Mouse (Mus musculus): ENCODE measurements around the gene Isca1.
"Not testable (repeated sequence)": the region's sequence is repeated elsewhere in the genome, so short reads cannot be mapped to it uniquely, and the experiment has no call there.

Gene Isca1

GRCm38 (mm10) chr13:59769296-59770163 is at the start of gene Isca1:
TSS of gene Isca1 (minus strand) at chr13:59769810.
- DNase-seq (ENCODE audit: low spot score), result peak; percentile 97

- DNase-seq (ENCODE audit: low spot score), result no peak
Observed at GRCm38 (mm10) chr13:59817352-59817751, 47.7 kb upstream of the Isca1 start.

GRCm38 (mm10) chr13:59814109-59814591 is 44.5 kb upstream of the Isca1 start:
- DNase-seq (ENCODE audit: low spot score), result no peak

DNA sequence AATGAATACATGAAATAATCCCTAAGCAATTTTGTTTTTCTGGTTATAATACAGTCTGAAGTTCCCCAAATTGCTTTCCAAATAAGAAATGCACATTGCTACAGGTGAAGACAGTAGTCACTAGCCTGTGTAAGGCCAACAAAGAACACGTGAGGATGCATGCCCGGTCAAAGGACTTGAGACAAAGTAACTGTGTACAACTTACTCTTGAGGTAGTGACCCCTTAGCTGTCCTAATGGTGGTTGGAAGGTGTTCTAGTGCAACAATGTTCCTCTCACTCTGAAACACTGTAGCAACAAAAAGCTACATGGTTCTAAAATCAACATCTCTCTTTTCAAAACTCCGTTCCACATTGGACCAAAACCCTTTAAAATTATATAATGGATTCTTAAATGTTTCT is 42.0 kb upstream of the Isca1 start:
- DNase-seq (ENCODE audit: low spot score), result peak; percentile 53

DNA sequence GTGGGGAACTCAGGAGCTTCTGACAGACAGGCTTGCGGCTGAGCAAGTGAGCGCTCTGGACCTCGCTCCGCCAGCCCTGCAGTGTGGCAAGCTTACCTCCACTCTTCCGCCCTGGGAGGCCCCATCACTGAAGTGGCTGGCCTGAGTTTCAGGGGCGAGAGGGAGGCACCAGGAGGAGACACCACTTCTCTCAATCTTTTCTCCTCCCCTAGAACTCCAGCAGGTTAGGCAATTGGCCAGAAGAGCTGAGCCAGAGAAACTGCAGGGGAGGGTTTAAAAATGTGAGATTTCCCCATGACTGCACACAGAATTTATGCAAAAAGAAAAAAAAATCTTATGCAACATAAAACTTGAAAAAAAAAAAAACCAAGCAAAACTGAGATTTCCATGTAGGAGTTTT is 31.4 kb upstream of the Isca1 start:
- no peak for DNase-seq (ENCODE audit: low spot score)

GRCm38 (mm10) chr13:59800077-59800476 is 30.5 kb upstream of the Isca1 start:
- no peak for DNase-seq (ENCODE audit: low spot score)

GRCm38 (mm10) chr13:59798306-59798705 is 28.7 kb upstream of the Isca1 start:
- no peak for DNase-seq (ENCODE audit: low spot score)

DNA sequence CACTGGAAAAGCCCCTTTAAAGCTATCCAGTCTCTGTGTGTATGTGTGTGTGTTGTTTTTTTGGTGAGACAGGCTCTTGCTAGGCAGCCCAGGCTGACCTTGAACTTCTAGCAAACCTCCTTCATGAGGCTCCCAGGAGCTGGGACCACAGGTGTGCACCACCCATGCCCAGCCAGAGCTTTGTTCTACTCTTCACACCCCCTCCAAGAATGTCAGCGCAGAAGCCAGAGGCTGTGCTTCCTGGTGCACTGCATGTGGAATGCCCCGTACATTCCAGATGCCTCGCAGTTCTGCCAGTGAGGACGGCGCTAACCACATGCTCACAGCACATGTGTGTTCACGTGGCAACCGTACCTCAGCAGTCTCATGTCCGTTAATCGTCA is 26.8 kb upstream of the Isca1 start:
- no peak for DNase-seq (ENCODE audit: low spot score)

- DNase-seq (ENCODE audit: low spot score), result no peak
Observed at GRCm38 (mm10) chr13:59795807-59796465, 26.3 kb upstream of the Isca1 start.

GRCm38 (mm10) chr13:59794786-59795185 is 25.2 kb upstream of the Isca1 start:
- DNase-seq (ENCODE audit: low spot score), result no peak

GRCm38 (mm10) chr13:59782145-59782544 is 12.5 kb upstream of the Isca1 start, which contains the start of gene Gm49354:
TSS of gene Gm49354 (minus strand) at chr13:59782245.
- DNase-seq (ENCODE audit: low spot score), result no peak

DNA sequence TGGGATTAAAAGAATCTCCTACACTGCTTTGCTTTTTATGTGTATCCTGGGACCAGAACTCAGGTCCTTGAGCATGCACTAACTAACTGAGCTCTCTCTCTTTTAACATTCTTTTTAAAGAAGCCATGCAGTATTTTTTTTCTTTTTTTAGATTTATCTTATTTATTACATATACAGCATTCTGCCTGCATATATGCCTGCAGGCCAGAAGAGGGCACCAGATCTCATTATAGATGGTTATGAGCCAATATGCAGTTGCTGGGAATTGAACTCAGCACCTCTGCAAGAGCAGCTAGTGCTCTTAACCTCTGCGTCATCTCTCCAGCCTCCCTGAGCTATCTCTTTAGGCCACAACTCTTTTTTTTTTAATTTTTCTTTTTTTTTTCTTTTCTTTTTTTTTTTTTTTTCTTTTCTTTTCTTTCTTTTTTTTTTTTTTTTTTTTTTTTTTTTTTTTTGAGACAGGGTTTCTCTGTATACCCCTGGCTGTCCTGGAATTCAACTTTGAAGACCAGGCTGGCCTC is 10.2 kb upstream of the Isca1 start:
- not testable (repeated sequence) for DNase-seq (ENCODE audit: low spot score)

- DNase-seq (ENCODE audit: low spot score), result no peak
Observed at GRCm38 (mm10) chr13:59779213-59779612, 9.6 kb upstream of the Isca1 start.

- no peak for DNase-seq (ENCODE audit: low spot score)
Observed at GRCm38 (mm10) chr13:59775168-59775567, 5.6 kb upstream of the Isca1 start.

DNA sequence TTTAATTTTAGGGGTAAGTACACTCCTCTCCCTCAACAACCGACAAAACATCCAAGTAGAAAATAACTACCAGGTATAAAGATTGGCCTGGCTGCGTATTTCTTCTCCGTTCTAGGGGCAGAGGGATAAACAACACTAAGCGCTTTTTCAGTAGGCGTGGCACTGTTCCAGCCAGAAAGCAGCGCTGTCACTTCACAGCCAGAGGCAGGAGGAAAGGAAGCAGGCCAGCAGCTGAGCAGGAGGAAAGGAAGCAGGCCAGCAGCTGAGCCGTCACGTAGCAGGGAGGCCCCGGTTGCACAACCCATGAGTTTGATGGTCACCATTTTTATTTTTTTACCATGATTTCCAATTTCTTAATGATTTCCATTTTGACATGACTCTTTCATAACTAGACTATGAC is 1.6 kb upstream of the Isca1 start:
- peak; percentile 45 for DNase-seq (ENCODE audit: low spot score)

GRCm38 (mm10) chr13:59770847-59771246 is 1.2 kb upstream of the Isca1 start:
- DNase-seq (ENCODE audit: low spot score), result no peak

DNA sequence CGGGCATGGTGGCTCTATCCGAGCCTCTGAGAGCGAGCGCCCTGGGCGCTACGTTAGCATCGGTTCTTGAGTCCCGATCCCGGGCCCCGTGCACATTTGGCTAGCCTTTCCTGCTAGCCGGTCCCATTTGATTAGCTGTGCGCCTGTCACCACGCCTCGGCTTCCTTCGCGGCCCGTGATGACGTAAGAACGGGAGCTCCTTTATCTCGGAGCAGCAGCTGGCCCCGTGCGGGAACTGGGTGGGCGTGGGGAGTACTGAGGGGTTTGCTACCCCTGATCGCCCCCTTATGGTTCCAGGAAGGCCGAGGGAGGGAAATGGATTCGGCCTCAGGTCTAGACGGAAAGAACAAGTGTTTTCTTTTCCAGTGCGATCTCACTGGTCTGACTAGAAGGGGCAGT is 553 bp upstream of the Isca1 start:
- DNase-seq (ENCODE audit: low spot score), result peak; percentile 85

DNA sequence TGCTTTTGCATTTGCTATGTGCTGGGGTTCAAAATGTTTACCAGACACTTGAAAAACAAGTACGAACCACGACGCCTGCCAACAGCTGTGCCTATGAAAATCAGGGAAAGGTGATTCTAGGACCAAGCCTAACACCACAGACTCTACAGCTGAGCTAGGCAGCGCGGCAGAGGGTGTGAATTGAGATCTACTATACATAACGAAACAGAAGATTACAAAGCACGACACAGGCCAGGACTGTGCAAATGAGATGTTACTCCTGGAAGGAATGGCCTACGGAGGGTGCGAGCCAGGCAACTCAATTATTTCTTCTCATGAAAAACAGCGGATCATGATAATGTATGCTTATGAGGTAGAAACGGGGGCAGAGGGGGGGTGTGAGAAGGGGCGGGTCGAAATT is 1.1 kb downstream of the Isca1 start:
- no peak for DNase-seq (ENCODE audit: low spot score)

- no peak for DNase-seq (ENCODE audit: low spot score)
Observed at GRCm38 (mm10) chr13:59766786-59767515, 2.7 kb downstream of the Isca1 start.

DNA sequence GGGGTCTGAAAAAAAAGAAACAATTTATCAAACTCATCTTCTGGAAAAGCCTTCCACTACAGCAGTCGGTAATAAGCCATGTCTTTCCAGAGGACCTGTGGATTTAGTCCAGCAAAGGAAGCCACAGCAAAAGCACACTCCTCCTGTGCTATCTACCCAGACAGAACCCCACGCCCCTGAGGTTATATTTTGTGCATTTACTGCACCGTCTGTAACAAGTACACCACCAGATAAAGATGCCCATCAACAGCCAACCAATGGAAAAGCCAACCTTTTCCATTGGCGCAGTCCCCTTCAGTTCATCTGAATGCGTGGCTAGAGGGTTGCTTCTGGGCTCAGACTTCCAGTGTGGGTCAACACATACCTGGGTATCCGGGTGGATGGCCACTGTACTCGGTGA is 6.8 kb downstream of the Isca1 start:
- no peak for DNase-seq (ENCODE audit: low spot score)

DNA sequence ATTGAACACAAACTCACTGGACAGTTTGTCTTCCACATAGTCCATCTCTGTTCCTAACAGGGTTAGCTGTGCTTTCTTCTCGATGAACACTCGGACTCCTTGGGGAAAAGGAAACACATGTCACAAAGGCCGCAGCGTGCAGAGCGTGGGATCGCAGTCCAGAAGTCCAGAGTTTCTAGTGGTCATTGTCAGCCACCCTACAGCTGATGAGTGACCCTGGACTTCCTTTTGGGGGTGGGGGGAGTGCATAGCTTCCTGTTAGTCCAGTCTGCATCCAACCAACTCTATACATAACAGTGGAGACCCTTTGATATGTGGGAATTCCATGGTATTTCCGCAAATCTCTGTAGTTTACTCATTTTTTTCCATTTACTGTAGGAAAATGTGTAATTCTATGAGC is 12.7 kb downstream of the Isca1 start:
- DNase-seq (ENCODE audit: low spot score), result no peak

- no peak for DNase-seq (ENCODE audit: low spot score)
Observed at GRCm38 (mm10) chr13:59750310-59750709, 19.3 kb downstream of the Isca1 start.

Data from testis, postnatal 14 days (tissue).